27 mouse cellular contexts compared by ENCODE assay signal in the genomic region with DNA sequence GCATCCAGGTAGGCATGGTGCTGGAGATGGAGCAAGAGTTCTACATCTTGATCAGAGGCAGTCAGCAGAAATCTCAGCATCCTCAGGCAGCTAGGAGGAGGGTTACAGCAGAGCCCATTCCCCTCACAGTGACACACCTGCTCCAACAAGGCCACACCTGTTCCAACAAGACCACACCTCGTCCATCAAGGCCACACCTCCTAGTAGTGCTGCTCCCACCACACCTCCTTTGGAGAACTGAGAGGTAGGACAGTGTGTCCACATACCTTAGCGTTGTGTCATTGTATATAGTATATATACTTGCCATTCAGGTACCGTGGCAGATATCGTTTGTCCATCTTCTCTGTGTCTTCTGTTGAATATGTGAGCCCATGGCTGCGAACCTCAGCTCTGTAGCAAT. TPM values are rescaled to one million over a fixed set of nuclear protein-coding genes. Genes with fewer than 3 reads are reported as not detected.
DNase-seq lines count a peak whose midpoint lies in the region; ATAC-seq lines count a peak whose summit lies in the region.
"Had no signal": no experiment of that assay in that cellular context is flagged by ENCODE, and none has a peak within 500 bp of the region (broad histone marks: within the 10 kb centered on the region; RNA-seq: fewer than 3 reads in every experiment).

No protein-coding gene starts in this region.

- no peak overlapping the region for H3K4me2 ChIP-seq in embryonic facial prominence, embryonic 15.5 days (replicated peaks)
- H3K4me2 ChIP-seq in intestine, embryonic 16.5 days (ENCODE audit: low read depth, low read length) = no peak overlapping the region
- no peak overlapping the region for H3K4me2 ChIP-seq in intestine, embryonic 15.5 days (replicated peaks)
- H3K4me2 ChIP-seq in stomach, embryonic 16.5 days (ENCODE audit: low read depth, low read length) = no peak overlapping the region
- H3K4me2 ChIP-seq in forebrain, embryonic 12.5 days = no peak overlapping the region
- H3K4me2 ChIP-seq: embryonic facial prominence, embryonic 12.5 days; forebrain, embryonic 13.5 days; forebrain, embryonic 15.5 days had no signal

- H3K9ac ChIP-seq in embryonic facial prominence, embryonic 15.5 days = no peak overlapping the region
- H3K9ac ChIP-seq in intestine, embryonic 16.5 days (ENCODE audit: low read depth, low read length) = no peak overlapping the region
- H3K9ac ChIP-seq in intestine, embryonic 15.5 days = no peak overlapping the region
- H3K9ac ChIP-seq in stomach, embryonic 16.5 days (ENCODE audit: low read length) = no peak overlapping the region
- no peak overlapping the region for H3K9ac ChIP-seq in forebrain, embryonic 12.5 days
- H3K9ac ChIP-seq: embryonic facial prominence, embryonic 12.5 days; forebrain, embryonic 13.5 days; forebrain, embryonic 15.5 days; forebrain, postnatal 0 days had no signal

- H3K9me3 ChIP-seq in embryonic facial prominence, embryonic 15.5 days (replicated peaks) = no peaks in the 10 kb centered on the region
- H3K9me3 ChIP-seq in embryonic facial prominence, embryonic 10.5 days = no peaks in the 10 kb centered on the region
- H3K9me3 ChIP-seq in intestine, embryonic 16.5 days (ENCODE audit: control insufficient read depth, low read length) = no peaks in the 10 kb centered on the region
- H3K9me3 ChIP-seq in intestine, embryonic 15.5 days = no peaks in the 10 kb centered on the region
- H3K9me3 ChIP-seq in stomach, embryonic 16.5 days (replicated peaks; ENCODE audit: control insufficient read depth, low read length) = no peaks in the 10 kb centered on the region
- no peaks in the 10 kb centered on the region for H3K9me3 ChIP-seq in forebrain, embryonic 12.5 days
- H3K9me3 ChIP-seq: embryonic facial prominence, embryonic 12.5 days; forebrain, embryonic 10.5 days; forebrain, embryonic 13.5 days; forebrain, embryonic 15.5 days had no signal

- no peaks in the 10 kb centered on the region for H3K27me3 ChIP-seq in embryonic facial prominence, embryonic 15.5 days
- no peaks in the 10 kb centered on the region for H3K27me3 ChIP-seq in embryonic facial prominence, embryonic 10.5 days (replicated peaks; ENCODE audit: low read depth, poor library complexity, severe bottlenecking)
- no peaks in the 10 kb centered on the region for H3K27me3 ChIP-seq in intestine, embryonic 16.5 days (replicated peaks; ENCODE audit: control insufficient read depth, insufficient read depth, low read length)
- no peaks in the 10 kb centered on the region for H3K27me3 ChIP-seq in intestine, embryonic 15.5 days (replicated peaks)
- no peaks in the 10 kb centered on the region for H3K27me3 ChIP-seq in stomach, embryonic 16.5 days (ENCODE audit: control insufficient read depth, insufficient read depth, low read length)
- H3K27me3 ChIP-seq in forebrain, embryonic 12.5 days = no peaks in the 10 kb centered on the region
- H3K27me3 ChIP-seq: embryonic facial prominence, embryonic 12.5 days; forebrain, embryonic 13.5 days; forebrain, embryonic 15.5 days had no signal

- no peak overlapping the region for H3K27ac ChIP-seq in embryonic facial prominence, embryonic 15.5 days (replicated peaks)
- H3K27ac ChIP-seq in embryonic facial prominence, embryonic 10.5 days (replicated peaks) = no peak overlapping the region
- H3K27ac ChIP-seq in intestine, embryonic 16.5 days (ENCODE audit: low read length) = no peak overlapping the region
- H3K27ac ChIP-seq in intestine, embryonic 15.5 days = no peak overlapping the region
- no peak overlapping the region for H3K27ac ChIP-seq in stomach, embryonic 16.5 days (ENCODE audit: low read length)
- no peak overlapping the region for H3K27ac ChIP-seq in forebrain, embryonic 12.5 days
- H3K27ac ChIP-seq: embryonic facial prominence, embryonic 12.5 days; forebrain, embryonic 10.5 days; forebrain, embryonic 13.5 days; forebrain, embryonic 15.5 days had no signal

- peaks cover 52% of the 10 kb centered on the region for H3K36me3 ChIP-seq in embryonic facial prominence, embryonic 15.5 days
- H3K36me3 ChIP-seq in embryonic facial prominence, embryonic 10.5 days (replicated peaks) = peaks cover 67% of the 10 kb centered on the region
- H3K36me3 ChIP-seq in intestine, embryonic 16.5 days (ENCODE audit: control insufficient read depth, insufficient read depth, low read length) = peaks cover 11% of the 10 kb centered on the region; the same call in 1 of the 2 replicates
- H3K36me3 ChIP-seq in intestine, embryonic 15.5 days = peaks cover 20% of the 10 kb centered on the region
- peaks cover 19% of the 10 kb centered on the region for H3K36me3 ChIP-seq in stomach, embryonic 16.5 days (ENCODE audit: control insufficient read depth, insufficient read depth, low read length)
- peaks cover 60% of the 10 kb centered on the region for H3K36me3 ChIP-seq in forebrain, embryonic 12.5 days (replicated peaks)

- DNase-seq in embryonic facial prominence, embryonic 10.5 days (ENCODE audit: low spot score) = no peak
- peak; percentile 43 for DNase-seq in large intestine, adult 2 months (ENCODE audit: low read depth, low spot score)
- no peak for DNase-seq in kidney, postnatal 25 days
- DNase-seq: adrenal gland, adult 2 months; adrenal gland, postnatal 10 days; adrenal gland, postnatal 25 days; cerebellum, adult 11 months; cerebellum, adult 18-20 months; cerebellum, adult 8-10 months; cerebellum, adult 9-11 months; cerebellum, postnatal 14 days; cerebellum, postnatal 36 days; embryo, embryonic 11 days; forebrain, postnatal 0 days had no signal

- 90% methylated on average over 5 of the region's 5 CpGs for WGBS in embryonic facial prominence, embryonic 15.5 days
- 95% methylated on average over 5 of the region's 5 CpGs for WGBS in embryonic facial prominence, embryonic 10.5 days
- 90% methylated on average over 5 of the region's 5 CpGs for WGBS in intestine, embryonic 16.5 days
- WGBS in intestine, embryonic 15.5 days = 89% methylated on average over 5 of the region's 5 CpGs
- WGBS in large intestine, adult 2 months = 57% methylated on average over 5 of the region's 5 CpGs
- WGBS in stomach, embryonic 16.5 days = 72% methylated on average over 5 of the region's 5 CpGs
- WGBS in forebrain, embryonic 12.5 days = 91% methylated on average over 5 of the region's 5 CpGs

- H3K4me1 ChIP-seq in embryonic facial prominence, embryonic 15.5 days = no peaks in the 10 kb centered on the region
- no peaks in the 10 kb centered on the region for H3K4me1 ChIP-seq in embryonic facial prominence, embryonic 10.5 days
- H3K4me1 ChIP-seq in intestine, embryonic 16.5 days (ENCODE audit: control insufficient read depth, insufficient read depth, low read length) = peaks cover 3% of the 10 kb centered on the region; the same call in 1 of the 2 replicates
- H3K4me1 ChIP-seq in intestine, embryonic 15.5 days (replicated peaks) = 0 out of 2 replicates have a peak, but pooled peaks cover 2% of the 10 kb centered on the region
- no peaks in the 10 kb centered on the region for H3K4me1 ChIP-seq in stomach, embryonic 16.5 days (ENCODE audit: control insufficient read depth, insufficient read depth, low read length)
- peaks cover 3% of the 10 kb centered on the region; the same call in 1 of the 2 replicates for H3K4me1 ChIP-seq in forebrain, embryonic 12.5 days
- H3K4me1 ChIP-seq: embryonic facial prominence, embryonic 12.5 days; forebrain, embryonic 10.5 days; forebrain, embryonic 13.5 days; forebrain, embryonic 15.5 days had no signal

- 0 out of 2 replicates have a peak, but pooled peaks have one; percentile 43 for ATAC-seq in embryonic facial prominence, embryonic 15.5 days (ENCODE audit: insufficient number of reproducible peaks, low FRiP score, low TSS enrichment, low read depth)
- 0 out of 2 replicates have a peak, but pooled peaks have one; percentile 24 for ATAC-seq in intestine, embryonic 16.5 days
- ATAC-seq in intestine, embryonic 15.5 days = no peak
- peak; percentile 64; the same call in 1 of the 2 replicates for ATAC-seq in stomach, embryonic 16.5 days (ENCODE audit: insufficient read depth, low FRiP score)
- ATAC-seq in forebrain, embryonic 12.5 days (ENCODE audit: low FRiP score) = no peak
- ATAC-seq: forebrain, embryonic 13.5 days; forebrain, embryonic 15.5 days; forebrain, postnatal 0 days had no signal

- no peak overlapping the region for H3K4me3 ChIP-seq in embryonic facial prominence, embryonic 15.5 days (replicated peaks)
- no peak overlapping the region for H3K4me3 ChIP-seq in embryonic facial prominence, embryonic 10.5 days
- H3K4me3 ChIP-seq in intestine, embryonic 16.5 days (ENCODE audit: low read length) = no peak overlapping the region
- no peak overlapping the region for H3K4me3 ChIP-seq in intestine, embryonic 15.5 days (replicated peaks)
- no peak overlapping the region for H3K4me3 ChIP-seq in stomach, embryonic 16.5 days (replicated peaks; ENCODE audit: low read length)
- no peak overlapping the region for H3K4me3 ChIP-seq in forebrain, embryonic 12.5 days (replicated peaks)
- H3K4me3 ChIP-seq: embryonic facial prominence, embryonic 12.5 days; erythroblast, embryonic 14.5 days; forebrain, embryonic 10.5 days; forebrain, embryonic 13.5 days; forebrain, embryonic 15.5 days had no signal

RNA-seq across cellular contexts. Expression of gene Upf3a, which starts 12.3 kb away (rescaled TPM):
- 39.9 and 42.8 TPM in 2 replicates for polyA plus RNA-seq in embryonic facial prominence, embryonic 15.5 days (2015; fragmentation: Nextera tagmentation; extraction: Ambion mirVana)
- polyA plus RNA-seq in embryonic facial prominence, embryonic 10.5 days (2016; fragmentation: Nextera tagmentation; extraction: Ambion mirVana) = 39.2 and 42.5 TPM in 2 replicates
- 30.8 and 32.6 TPM in 2 replicates for polyA plus RNA-seq in intestine, embryonic 16.5 days (2015; fragmentation: Nextera tagmentation; extraction: Ambion mirVana)
- polyA plus RNA-seq in intestine, embryonic 15.5 days (2015; fragmentation: Nextera tagmentation; extraction: Ambion mirVana) = 34.0 and 34.4 TPM in 2 replicates
- 5.4 and 7.0 TPM in 2 replicates for polyA plus RNA-seq in large intestine, adult 2 months (2012; rRNA removed)
- polyA plus RNA-seq in stomach, embryonic 16.5 days (2015; fragmentation: Nextera tagmentation; extraction: Ambion mirVana) = 34.8 and 36.7 TPM in 2 replicates
- polyA plus RNA-seq in forebrain, embryonic 12.5 days (2016; fragmentation: Nextera tagmentation; extraction: Ambion mirVana) = 42.0 and 45.0 TPM in 2 replicates

RNA-seq across cellular contexts. Expression of gene Cdc16, which starts 40.2 kb away (rescaled TPM):
- polyA plus RNA-seq in embryonic facial prominence, embryonic 15.5 days (2015; fragmentation: Nextera tagmentation; extraction: Ambion mirVana) = 192 and 194 TPM in 2 replicates
- polyA plus RNA-seq in embryonic facial prominence, embryonic 10.5 days (2016; fragmentation: Nextera tagmentation; extraction: Ambion mirVana) = 219 and 223 TPM in 2 replicates
- polyA plus RNA-seq in intestine, embryonic 16.5 days (2015; fragmentation: Nextera tagmentation; extraction: Ambion mirVana) = 102 and 112 TPM in 2 replicates
- polyA plus RNA-seq in intestine, embryonic 15.5 days (2015; fragmentation: Nextera tagmentation; extraction: Ambion mirVana) = 132 and 143 TPM in 2 replicates
- 20.7 and 25.2 TPM in 2 replicates for polyA plus RNA-seq in large intestine, adult 2 months (2012; rRNA removed)
- polyA plus RNA-seq in stomach, embryonic 16.5 days (2015; fragmentation: Nextera tagmentation; extraction: Ambion mirVana) = 142 and 153 TPM in 2 replicates
- polyA plus RNA-seq in forebrain, embryonic 12.5 days (2016; fragmentation: Nextera tagmentation; extraction: Ambion mirVana) = 219 and 221 TPM in 2 replicates

RNA-seq across cellular contexts. Expression of gene AF366264, which starts 40.5 kb away (rescaled TPM):
- polyA plus RNA-seq in embryonic facial prominence, embryonic 15.5 days (2015; fragmentation: Nextera tagmentation; extraction: Ambion mirVana) = not detected in 2 replicates
- polyA plus RNA-seq in embryonic facial prominence, embryonic 10.5 days (2016; fragmentation: Nextera tagmentation; extraction: Ambion mirVana) = not detected in 2 replicates
- not detected in 2 replicates for polyA plus RNA-seq in intestine, embryonic 16.5 days (2015; fragmentation: Nextera tagmentation; extraction: Ambion mirVana)
- not detected in 2 replicates for polyA plus RNA-seq in intestine, embryonic 15.5 days (2015; fragmentation: Nextera tagmentation; extraction: Ambion mirVana)
- not detected in 2 replicates for polyA plus RNA-seq in large intestine, adult 2 months (2012; rRNA removed)
- not detected in 2 replicates for polyA plus RNA-seq in stomach, embryonic 16.5 days (2015; fragmentation: Nextera tagmentation; extraction: Ambion mirVana)
- polyA plus RNA-seq in forebrain, embryonic 12.5 days (2016; fragmentation: Nextera tagmentation; extraction: Ambion mirVana) = not detected in 2 replicates
- polyA plus RNA-seq: adrenal gland, adult 2 months; brain, embryonic 14.5 days; C2C12; embryonic facial prominence, embryonic 12.5 days; embryonic facial prominence, embryonic 14.5 days; erythroblast, embryonic 14.5 days; forebrain, embryonic 10.5 days; forebrain, embryonic 13.5 days; forebrain, embryonic 15.5 days; forebrain, postnatal 0 days had no signal

Comparison
In these comparisons a context has a peak if more than half of its experiments do, and no peak if none do; other contexts are left out.
1. ATAC-seq: peak in embryonic facial prominence, embryonic 15.5 days (single experiment), intestine, embryonic 16.5 days (single experiment) and stomach, embryonic 16.5 days (single experiment); none in intestine, embryonic 15.5 days (single experiment) and forebrain, embryonic 12.5 days (single experiment).